ENCODE assay signal across 9 mouse cellular contexts in the genomic region with DNA sequence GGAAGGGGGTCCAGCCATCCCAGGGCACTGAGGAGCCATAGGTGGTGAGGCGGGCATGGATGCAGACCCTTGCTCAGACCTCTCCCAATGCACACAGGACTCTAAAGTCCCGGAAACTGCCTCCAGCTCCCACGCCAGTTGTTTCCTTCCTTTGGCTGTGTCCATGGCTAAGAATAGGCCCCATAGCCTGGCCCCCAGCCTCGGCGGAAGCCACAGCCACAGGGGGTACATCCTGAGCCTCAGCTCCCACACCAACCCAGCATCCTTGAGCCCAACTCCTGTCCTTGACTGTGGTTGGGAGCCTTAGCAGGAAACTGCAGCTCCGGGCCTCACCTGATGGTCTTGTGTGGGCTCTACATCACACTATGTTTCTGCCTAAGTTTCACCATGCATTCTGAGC. TPM values are rescaled to one million over a fixed set of nuclear protein-coding genes. Genes with fewer than 3 reads are reported as not detected.
A peak's percentile ranks its signal among the peaks of the same experiment; 100 is the strongest.
DNase-seq lines count a peak whose midpoint lies in the region; ATAC-seq and TF ChIP-seq lines count a peak whose summit lies in the region.
"Had no signal": no experiment of that assay in that cellular context is flagged by ENCODE, and none has a peak within 500 bp of the region (broad histone marks: within the 10 kb centered on the region; RNA-seq: fewer than 3 reads in every experiment).

No protein-coding gene starts in this region.

- no peak for TF ChIP-seq CTCF in lung, embryonic 14.5 days (IDR thresholded peaks at IDR 0.05; ENCODE audit: low read depth)

- no peak for ATAC-seq in embryonic facial prominence, embryonic 15.5 days (ENCODE audit: insufficient number of reproducible peaks, low FRiP score, low TSS enrichment, low read depth)
- ATAC-seq in intestine, embryonic 15.5 days: no peak
- ATAC-seq in lung, embryonic 14.5 days (ENCODE audit: insufficient read depth): no peak

- H3K36me3 ChIP-seq in embryonic facial prominence, embryonic 15.5 days: peaks cover 51% of the 10 kb centered on the region
- H3K36me3 ChIP-seq in intestine, embryonic 15.5 days: peaks cover 51% of the 10 kb centered on the region
- H3K36me3 ChIP-seq in lung, embryonic 14.5 days (ENCODE audit: insufficient read depth): peaks cover 51% of the 10 kb centered on the region

- H3K4me2 ChIP-seq in embryonic facial prominence, embryonic 15.5 days (replicated peaks): no peak overlapping the region
- H3K4me2 ChIP-seq in intestine, embryonic 15.5 days (replicated peaks): no peak overlapping the region
- H3K4me2 ChIP-seq in lung, embryonic 14.5 days: no peak overlapping the region
- H3K4me2 ChIP-seq: neural tube, embryonic 12.5 days had no signal

- 0 out of 2 replicates have a peak overlapping the region, but pooled peaks have one; percentile 7 for H3K27ac ChIP-seq in embryonic facial prominence, embryonic 15.5 days (replicated peaks)
- peak overlapping the region; percentile 29; the same call in 1 of the 2 replicates for H3K27ac ChIP-seq in intestine, embryonic 15.5 days
- H3K27ac ChIP-seq in lung, embryonic 14.5 days (ENCODE audit: low read depth): peak overlapping the region; percentile 47; the same call in 1 of the 2 replicates
- H3K27ac ChIP-seq: neural tube, embryonic 12.5 days had no signal

- no peak overlapping the region for H3K9ac ChIP-seq in embryonic facial prominence, embryonic 15.5 days
- H3K9ac ChIP-seq in intestine, embryonic 15.5 days: no peak overlapping the region
- H3K9ac ChIP-seq in lung, embryonic 14.5 days: no peak overlapping the region
- H3K9ac ChIP-seq: neural tube, embryonic 12.5 days had no signal

- intact Hi-C loops in left cerebral cortex, postnatal 4 days (cut with DNase I): no loop called here

- H3K4me1 ChIP-seq in embryonic facial prominence, embryonic 15.5 days: peaks cover 46% of the 10 kb centered on the region
- peaks cover 45% of the 10 kb centered on the region for H3K4me1 ChIP-seq in intestine, embryonic 15.5 days (replicated peaks)
- peaks cover 25% of the 10 kb centered on the region for H3K4me1 ChIP-seq in lung, embryonic 14.5 days (ENCODE audit: insufficient read depth)

- H3K27me3 ChIP-seq in embryonic facial prominence, embryonic 15.5 days: no peaks in the 10 kb centered on the region
- no peaks in the 10 kb centered on the region for H3K27me3 ChIP-seq in intestine, embryonic 15.5 days (replicated peaks)
- H3K27me3 ChIP-seq in lung, embryonic 14.5 days (ENCODE audit: insufficient read depth, low read length): no peaks in the 10 kb centered on the region

- DNase-seq in adrenal gland, postnatal 10 days: peak; percentile 53
- DNase-seq in adrenal gland, adult 18-20 months (ENCODE audit: low spot score in 2 of 2): no peak
- peak; percentile 60 for DNase-seq in lung, embryonic 14.5 days
- DNase-seq in left cerebral cortex, adult 11 months (ENCODE audit: low spot score): no peak
- DNase-seq in right cerebral cortex, postnatal 25 days: no peak
- no peak for DNase-seq in left cerebral cortex, postnatal 4 days

- no peak overlapping the region for H3K4me3 ChIP-seq in embryonic facial prominence, embryonic 15.5 days (replicated peaks)
- H3K4me3 ChIP-seq in intestine, embryonic 15.5 days (replicated peaks): no peak overlapping the region
- H3K4me3 ChIP-seq in lung, embryonic 14.5 days (ENCODE audit: low read depth, low read length): no peak overlapping the region
- H3K4me3 ChIP-seq: neural tube, embryonic 12.5 days had no signal

- H3K9me3 ChIP-seq in embryonic facial prominence, embryonic 15.5 days (replicated peaks): no peaks in the 10 kb centered on the region
- no peaks in the 10 kb centered on the region for H3K9me3 ChIP-seq in intestine, embryonic 15.5 days
- H3K9me3 ChIP-seq in lung, embryonic 14.5 days (ENCODE audit: low read depth, low read length): no peaks in the 10 kb centered on the region
- H3K9me3 ChIP-seq: neural tube, embryonic 12.5 days had no signal

- WGBS in embryonic facial prominence, embryonic 15.5 days: 76% methylated on average over 6 of the region's 6 CpGs
- 72% methylated on average over 6 of the region's 6 CpGs for WGBS in intestine, embryonic 15.5 days
- WGBS in lung, embryonic 14.5 days: 68% methylated on average over 6 of the region's 6 CpGs

RNA-seq across cellular contexts. Expression of a gene that starts 1.7 kb away (rescaled TPM):
- total RNA-seq in adrenal gland, postnatal 10 days (2021): 10 to 100 TPM; 24.5 to 31.8 TPM
- 10 to 100 TPM; 23.3 to 29.2 TPM for total RNA-seq in adrenal gland, adult 18-20 months (2021)
- 13.2 and 14.2 TPM in 2 replicates for polyA plus RNA-seq in embryonic facial prominence, embryonic 15.5 days (2015; fragmentation: Nextera tagmentation; extraction: Ambion mirVana)
- 21.3 and 21.7 TPM in 2 replicates for polyA plus RNA-seq in intestine, embryonic 15.5 days (2015; fragmentation: Nextera tagmentation; extraction: Ambion mirVana)
- 13.6 and 15.0 TPM in 2 replicates for polyA plus RNA-seq in lung, embryonic 14.5 days (2014; fragmentation: Nextera tagmentation; extraction: Ambion mirVana)
- total RNA-seq in left cerebral cortex, postnatal 4 days (2021): 1 to 10 TPM; 1.6 to 2.0 TPM

RNA-seq across cellular contexts. Expression of a gene that starts 6.0 kb away (rescaled TPM):
- total RNA-seq in adrenal gland, postnatal 10 days (2021): 10 to 100 TPM; 29.4 to 35.4 TPM
- total RNA-seq in adrenal gland, adult 18-20 months (2021): 10 to 100 TPM; 34.3 to 40.9 TPM
- 41.4 and 44.0 TPM in 2 replicates for polyA plus RNA-seq in embryonic facial prominence, embryonic 15.5 days (2015; fragmentation: Nextera tagmentation; extraction: Ambion mirVana)
- polyA plus RNA-seq in intestine, embryonic 15.5 days (2015; fragmentation: Nextera tagmentation; extraction: Ambion mirVana): 38.7 and 39.5 TPM in 2 replicates
- polyA plus RNA-seq in lung, embryonic 14.5 days (2014; fragmentation: Nextera tagmentation; extraction: Ambion mirVana): 34.3 and 42.9 TPM in 2 replicates
- 10 to 100 TPM; 26.5 to 26.9 TPM for total RNA-seq in left cerebral cortex, postnatal 4 days (2021)

RNA-seq across cellular contexts. Expression of a gene that starts 16.2 kb away (rescaled TPM):
- total RNA-seq in adrenal gland, postnatal 10 days (2021): 1 to 10 TPM; 3.6 to 4.0 TPM
- 1 to 10 TPM; 4.5 to 6.7 TPM for total RNA-seq in adrenal gland, adult 18-20 months (2021)
- polyA plus RNA-seq in embryonic facial prominence, embryonic 15.5 days (2015; fragmentation: Nextera tagmentation; extraction: Ambion mirVana): 0.29 and 0.35 TPM in 2 replicates
- polyA plus RNA-seq in intestine, embryonic 15.5 days (2015; fragmentation: Nextera tagmentation; extraction: Ambion mirVana): 0.06 TPM in 1 of 2 replicates, not detected in the other
- polyA plus RNA-seq in lung, embryonic 14.5 days (2014; fragmentation: Nextera tagmentation; extraction: Ambion mirVana): 0.05 and 0.08 TPM in 2 replicates
- under 1 TPM; 0.12 to 0.28 TPM for total RNA-seq in left cerebral cortex, postnatal 4 days (2021)
- polyA plus RNA-seq: neural tube, embryonic 12.5 days had no signal

RNA-seq across cellular contexts. Expression of a gene that starts 23.4 kb away (rescaled TPM):
- total RNA-seq in adrenal gland, postnatal 10 days (2021): 10 to 100 TPM; 81.2 to 97.5 TPM
- total RNA-seq in adrenal gland, adult 18-20 months (2021): 10 to 100 TPM; 86.5 to 92.7 TPM
- polyA plus RNA-seq in embryonic facial prominence, embryonic 15.5 days (2015; fragmentation: Nextera tagmentation; extraction: Ambion mirVana): 94.7 and 96.1 TPM in 2 replicates
- polyA plus RNA-seq in intestine, embryonic 15.5 days (2015; fragmentation: Nextera tagmentation; extraction: Ambion mirVana): 71.2 and 71.7 TPM in 2 replicates
- polyA plus RNA-seq in lung, embryonic 14.5 days (2014; fragmentation: Nextera tagmentation; extraction: Ambion mirVana): 98.7 and 105 TPM in 2 replicates
- total RNA-seq in left cerebral cortex, postnatal 4 days (2021): 10 to 100 TPM; 23.5 to 26.8 TPM

RNA-seq across cellular contexts. Expression of a gene that starts 30.4 kb away (rescaled TPM):
- 10 to 100 TPM; 17.8 to 22.8 TPM for total RNA-seq in adrenal gland, postnatal 10 days (2021)
- total RNA-seq in adrenal gland, adult 18-20 months (2021): 10 to 100 TPM; 16.0 to 29.6 TPM
- polyA plus RNA-seq in embryonic facial prominence, embryonic 15.5 days (2015; fragmentation: Nextera tagmentation; extraction: Ambion mirVana): 15.8 and 16.2 TPM in 2 replicates
- 19.9 and 23.8 TPM in 2 replicates for polyA plus RNA-seq in intestine, embryonic 15.5 days (2015; fragmentation: Nextera tagmentation; extraction: Ambion mirVana)
- 7.7 and 8.5 TPM in 2 replicates for polyA plus RNA-seq in lung, embryonic 14.5 days (2014; fragmentation: Nextera tagmentation; extraction: Ambion mirVana)
- 10 to 100 TPM; 29.6 to 29.7 TPM for total RNA-seq in left cerebral cortex, postnatal 4 days (2021)

Comparison
In these comparisons a context has a peak if more than half of its experiments do, and no peak if none do; other contexts are left out.
1. DNase-seq: peak in adrenal gland, postnatal 10 days (single experiment) and lung, embryonic 14.5 days (single experiment); none in adrenal gland, adult 18-20 months (0 of 2), left cerebral cortex, adult 11 months (single experiment), right cerebral cortex, postnatal 25 days (single experiment) and left cerebral cortex, postnatal 4 days (single experiment).
2. RNA of a gene that starts 1.7 kb away (total RNA-seq): 24.5 to 31.8 TPM in adrenal gland, postnatal 10 days and 23.3 to 29.2 TPM in adrenal gland, adult 18-20 months; 1.6 to 2.0 TPM in left cerebral cortex, postnatal 4 days; every median in the first group is over 4 times any median in the second.
3. Peak in every context shown above with its lines, with median percentiles within 50 percentile points of each other: H3K27ac ChIP-seq.